Mouse (Mus musculus) ES-CJ7 (cell line): ENCODE measurements around the gene Tex2.

Experiments
- DNase-seq: peaks from one replicate; pipeline ENCODE4 v3.0.0; 2011; ENCODE audit warnings: low read depth, low spot score

Gene Tex2

DNA sequence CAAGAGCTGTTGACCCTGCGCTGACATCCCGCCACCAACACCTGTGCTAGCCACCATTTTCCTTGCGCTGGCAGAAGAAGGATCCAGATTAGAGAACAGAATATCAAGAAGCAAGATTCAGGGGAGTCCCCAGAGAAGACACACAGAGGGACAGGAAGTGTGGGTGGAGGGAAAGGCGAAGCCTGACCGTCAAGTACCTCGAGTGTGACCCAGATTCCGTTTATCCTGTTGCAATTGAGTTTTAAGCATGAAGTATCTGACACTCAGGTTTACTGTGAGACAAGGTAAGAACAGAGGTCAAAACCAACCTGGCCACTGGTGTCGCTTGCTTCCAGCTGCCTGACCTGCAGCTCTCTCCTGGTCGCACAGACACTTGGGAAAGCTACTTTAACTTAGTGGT is 68.3 kb downstream of the Tex2 start:
- no peak for DNase-seq

DNA sequence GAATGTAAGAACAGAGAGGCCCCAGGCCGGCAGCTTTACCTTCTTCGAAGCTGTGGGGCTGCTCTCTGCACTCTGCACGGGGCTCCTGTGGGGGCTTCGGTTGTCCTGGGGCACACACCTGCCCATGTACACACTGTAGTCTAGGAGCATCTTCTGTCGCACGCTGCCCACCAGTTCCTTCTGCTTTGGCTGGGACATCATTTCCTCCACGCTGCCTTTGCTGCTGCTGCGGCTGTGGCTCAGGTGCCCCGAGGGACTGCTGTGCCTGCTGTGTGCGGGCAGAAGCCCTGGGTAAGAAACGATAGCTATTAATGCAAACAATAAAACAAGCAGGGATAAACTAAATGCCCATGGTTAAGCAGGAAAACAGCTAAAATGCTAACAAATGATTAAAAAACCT is 69.1 kb downstream of the Tex2 start:
- no peak for DNase-seq

DNA sequence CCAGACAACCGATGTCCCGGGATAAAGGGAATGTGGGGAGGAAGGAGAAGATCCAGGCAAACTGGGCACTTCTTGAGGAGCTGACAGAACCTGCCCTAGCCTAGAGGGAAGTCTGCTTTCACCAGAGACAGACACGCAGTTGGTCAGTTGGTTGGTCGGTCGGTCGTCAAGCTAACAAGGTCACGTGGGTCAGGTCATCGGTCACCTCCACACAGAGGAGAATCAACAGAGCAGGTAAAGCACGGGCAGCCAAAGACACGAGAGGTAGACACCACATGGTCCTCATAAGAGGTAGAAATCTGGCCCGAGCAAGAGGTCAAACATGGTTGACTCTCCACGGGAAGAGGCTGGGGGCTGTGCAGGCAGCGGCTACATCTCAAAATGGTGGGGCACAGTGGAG is 70.2 kb downstream of the Tex2 start:
- DNase-seq: no peak

DNA sequence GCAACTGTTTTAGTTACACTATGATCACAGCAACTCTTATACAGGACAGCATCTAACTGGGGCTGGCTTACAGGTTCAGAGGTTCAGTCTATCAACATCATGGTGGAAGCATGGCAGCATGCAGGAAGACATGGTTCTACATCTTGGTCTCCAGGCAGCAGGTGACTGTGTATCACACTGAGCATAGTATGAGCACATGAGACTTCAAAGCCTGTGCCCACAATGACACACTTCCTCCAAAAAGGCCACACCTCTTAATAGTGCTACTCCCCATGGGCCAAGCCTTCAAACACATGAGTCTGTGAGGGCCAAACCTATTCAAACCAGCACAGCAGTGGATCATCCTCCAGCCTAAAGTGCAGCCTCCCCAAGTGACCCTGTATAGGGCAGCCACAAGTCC is 70.8 kb downstream of the Tex2 start:
- DNase-seq: no peak

DNA sequence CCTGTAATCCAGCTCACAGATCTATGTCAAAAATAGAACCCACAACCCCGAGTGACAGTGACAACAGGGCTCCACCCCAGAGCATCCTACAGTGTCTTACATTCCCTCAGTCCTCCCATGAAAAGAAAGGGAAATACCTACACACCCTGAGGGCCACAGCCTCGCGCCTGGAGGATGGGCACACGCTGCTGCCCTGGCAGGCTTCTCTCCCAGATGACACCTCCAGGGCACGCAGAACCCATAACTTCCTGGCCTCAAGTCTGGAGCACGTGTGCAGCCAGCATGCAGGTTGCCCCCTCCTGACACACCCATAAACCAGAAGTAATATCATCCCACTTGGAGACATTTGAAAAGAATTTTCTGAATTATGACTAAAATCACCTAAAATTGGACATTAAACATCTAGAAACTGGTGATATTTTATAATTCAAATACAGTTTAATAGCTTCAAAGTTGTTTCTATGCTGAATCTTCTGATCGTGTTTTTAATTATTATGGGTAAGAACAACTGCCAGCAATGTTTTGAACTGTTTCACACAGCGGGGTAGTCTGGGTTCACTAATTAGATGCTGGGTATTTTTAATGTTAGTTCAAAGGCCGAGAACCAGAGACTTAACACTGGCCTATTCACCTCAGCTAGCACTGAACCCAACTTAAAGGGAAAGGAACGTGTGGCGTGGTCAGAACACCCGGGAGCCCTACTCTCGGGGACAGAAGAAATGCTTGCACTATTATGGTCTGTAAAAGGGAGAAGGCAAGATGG is 72.5 kb downstream of the Tex2 start:
- DNase-seq: no peak

DNA sequence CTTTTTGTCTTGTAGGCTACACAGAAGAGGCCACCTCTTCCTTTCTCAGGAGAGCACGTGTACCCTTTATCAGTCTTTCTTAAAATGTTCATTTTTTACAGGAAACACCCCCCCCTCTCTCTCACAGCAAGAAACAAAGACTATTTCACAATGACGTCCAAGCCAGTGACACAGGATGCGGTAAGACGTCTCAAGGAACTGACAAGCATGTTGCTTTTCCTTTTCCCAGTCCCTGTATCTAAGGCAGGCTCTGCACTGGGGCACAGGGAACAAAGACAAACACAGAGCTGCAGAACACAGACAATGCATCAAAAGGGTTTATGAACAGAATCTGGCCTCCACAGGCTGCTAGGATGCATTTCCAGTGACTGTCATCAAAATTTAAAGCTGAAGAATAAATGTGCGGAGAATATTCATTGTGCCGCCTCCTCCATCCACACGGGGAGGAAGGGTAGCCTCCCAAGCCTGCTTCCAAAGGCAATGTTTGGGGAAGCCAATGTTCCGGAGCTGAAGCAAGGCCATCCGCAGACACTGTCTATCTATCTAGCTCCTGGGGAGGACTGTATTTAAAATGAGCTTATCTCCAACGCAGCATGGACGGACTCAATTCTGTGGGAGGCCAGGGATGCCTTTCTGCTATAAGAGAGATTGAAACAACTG is 76.8 kb downstream of the Tex2 start:
- no peak for DNase-seq

DNA sequence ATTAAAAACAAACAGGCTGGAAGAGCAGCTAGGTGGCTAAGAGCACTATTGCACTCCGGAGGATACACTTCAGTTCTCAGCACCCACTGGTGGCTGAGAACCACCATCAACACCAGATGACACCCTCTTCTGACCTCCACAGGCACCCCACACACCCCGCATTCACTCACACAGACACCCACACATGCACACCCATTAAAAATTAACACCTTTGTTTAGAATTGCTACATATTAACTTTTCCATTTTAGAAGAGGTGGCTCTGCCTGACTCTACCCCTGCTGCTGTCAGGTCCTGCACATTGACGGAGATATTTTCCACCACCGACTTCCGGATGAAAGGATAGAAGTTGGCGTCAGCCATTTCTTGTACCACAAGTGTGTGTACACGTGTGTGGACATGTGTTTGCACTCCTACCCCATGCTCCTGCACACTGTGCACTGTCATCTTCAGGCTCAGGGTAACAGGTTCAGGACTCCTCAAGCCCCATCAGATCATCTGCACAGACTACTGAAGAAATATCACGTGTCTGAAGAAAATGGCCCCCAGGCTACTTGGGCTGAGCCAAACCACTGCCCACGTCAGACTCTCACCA is 77.5 kb downstream of the Tex2 start:
- no peak for DNase-seq

DNA sequence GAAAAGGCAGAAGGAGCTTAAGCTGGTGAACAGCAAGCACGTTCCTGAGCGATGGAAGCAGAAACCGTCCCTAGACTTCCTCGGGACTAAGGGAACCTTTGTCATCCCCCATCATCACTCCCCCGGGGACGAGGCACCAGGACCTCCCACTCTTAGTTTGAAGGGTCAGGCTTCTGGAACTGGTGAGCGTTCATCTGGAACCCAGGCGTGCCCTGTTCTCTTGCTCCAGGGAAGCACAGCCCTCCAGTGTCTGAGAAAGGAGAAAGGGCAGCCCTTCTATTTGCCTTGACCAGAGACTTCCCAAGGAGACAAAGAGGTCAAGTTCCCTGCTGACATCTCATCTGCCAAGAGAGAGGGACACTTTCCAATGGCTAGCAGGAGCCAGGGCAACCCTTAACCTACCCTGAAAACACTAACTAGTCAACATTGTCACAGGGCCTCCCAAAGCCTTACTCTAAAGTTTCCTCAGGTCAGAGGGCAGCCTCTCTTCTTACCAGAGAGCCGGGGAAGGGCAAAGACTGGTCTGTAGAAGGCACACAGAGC is 80.9 kb downstream of the Tex2 start:
- no peak for DNase-seq

DNA sequence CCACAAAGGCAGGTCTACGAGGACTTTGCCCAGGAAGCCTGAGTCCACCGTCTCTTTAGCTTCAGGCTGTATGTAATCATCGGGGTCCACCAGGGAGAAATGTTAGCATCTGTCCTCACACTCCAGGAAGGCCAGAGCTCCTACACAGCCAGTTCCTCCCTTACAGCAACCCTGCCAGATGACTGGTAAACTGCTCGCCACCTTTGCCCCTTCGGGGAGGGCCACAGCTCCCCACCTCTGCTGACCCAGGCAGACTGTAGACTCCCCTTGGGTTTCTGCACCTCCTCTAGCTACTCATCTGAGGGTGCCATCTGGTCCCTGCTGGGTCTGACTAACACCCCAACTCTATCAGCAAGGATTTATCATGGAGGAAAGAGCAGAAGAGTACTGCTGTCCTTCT is 83.4 kb downstream of the Tex2 start:
- no peak for DNase-seq

DNA sequence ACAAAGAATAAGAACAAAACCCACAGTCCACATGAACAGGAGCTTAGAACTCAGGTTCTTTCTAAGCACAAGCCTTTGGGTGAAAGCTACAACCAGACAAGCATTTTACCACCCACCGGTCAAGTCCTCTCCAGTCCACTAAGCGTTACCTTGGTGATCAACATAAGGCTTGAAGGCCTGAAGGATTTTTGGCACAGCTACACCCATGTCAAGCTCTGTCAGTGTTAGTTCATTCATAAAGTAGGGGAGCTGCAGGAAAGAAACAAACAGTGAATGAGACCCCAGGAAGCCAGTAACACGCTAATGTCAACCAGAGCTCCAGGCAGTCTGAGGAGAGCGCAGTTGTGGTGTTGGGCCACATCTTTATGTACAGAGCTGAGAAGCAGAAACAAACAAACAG is 84.1 kb downstream of the Tex2 start:
- no peak for DNase-seq

DNA sequence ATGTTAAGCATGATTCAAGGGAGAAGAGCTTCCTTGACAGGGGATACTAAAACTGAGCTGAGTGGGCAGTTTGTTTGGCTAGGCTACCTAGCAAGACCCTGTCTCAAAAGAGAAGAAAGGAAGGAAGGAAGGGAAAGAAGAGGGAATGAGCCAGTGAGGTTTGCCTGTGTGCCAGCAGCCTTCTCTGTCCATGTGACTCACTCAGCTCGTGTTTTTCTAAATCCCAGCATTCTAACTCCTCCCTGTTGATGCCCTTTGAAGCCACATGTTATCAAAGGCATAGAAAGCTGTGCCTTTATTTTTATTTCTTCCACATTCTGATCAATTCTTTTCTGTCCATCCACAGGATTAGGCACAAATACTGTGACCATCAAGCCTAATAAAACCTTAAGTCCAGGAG is 85.3 kb downstream of the Tex2 start:
- no peak for DNase-seq

DNA sequence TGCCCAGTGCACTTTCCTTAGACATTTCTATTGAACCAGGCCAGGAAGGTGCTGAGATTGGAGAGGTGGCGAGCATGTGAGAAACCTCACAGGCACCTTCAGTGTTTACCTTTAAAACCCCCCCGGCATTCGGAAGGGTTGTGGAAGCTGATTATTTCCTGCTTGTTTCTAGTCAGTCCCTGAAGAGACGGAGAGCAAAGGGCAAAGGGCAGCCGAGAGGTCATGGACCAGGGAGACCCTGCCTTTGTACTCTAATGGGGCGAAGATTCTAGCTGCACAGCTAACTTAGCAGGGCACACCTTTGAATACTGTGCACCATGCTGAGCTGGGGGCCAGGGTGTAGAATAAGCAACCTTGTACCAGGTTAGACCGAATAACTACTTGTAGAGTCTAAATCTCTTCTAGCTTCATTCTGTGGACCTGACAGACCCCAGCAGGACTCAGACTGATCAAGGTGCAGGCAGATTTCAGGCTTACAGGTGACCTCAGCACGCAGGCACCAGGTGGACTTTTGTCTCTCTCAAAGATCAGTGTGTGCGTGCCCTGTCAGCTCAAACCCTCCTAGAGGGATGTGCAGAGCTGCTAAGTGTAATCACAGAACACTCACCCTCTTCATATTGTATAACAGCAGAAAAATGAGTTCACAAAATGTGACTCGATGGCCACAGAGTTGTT is 85.9 kb downstream of the Tex2 start:
- no peak for DNase-seq

DNA sequence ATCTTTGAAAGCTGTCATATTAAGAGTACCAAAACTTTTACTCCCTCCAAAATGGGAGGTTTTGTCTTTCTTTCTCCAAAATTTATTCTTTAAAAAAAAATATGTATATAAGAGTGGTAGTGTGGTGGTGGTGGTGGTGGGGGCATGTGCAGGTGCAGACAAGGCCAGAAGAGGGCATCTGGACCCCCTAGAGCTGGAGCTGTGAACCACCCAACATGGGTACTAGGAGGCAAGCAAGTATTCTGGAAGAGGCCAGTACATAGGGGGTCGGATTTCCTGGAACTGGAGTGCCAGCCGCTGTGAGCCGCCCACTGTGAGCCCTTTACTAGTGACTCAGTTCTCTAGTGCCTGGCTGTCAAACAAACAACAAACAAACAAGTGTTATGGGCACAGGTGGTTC is 90.7 kb downstream of the Tex2 start:
- no peak for DNase-seq

DNA sequence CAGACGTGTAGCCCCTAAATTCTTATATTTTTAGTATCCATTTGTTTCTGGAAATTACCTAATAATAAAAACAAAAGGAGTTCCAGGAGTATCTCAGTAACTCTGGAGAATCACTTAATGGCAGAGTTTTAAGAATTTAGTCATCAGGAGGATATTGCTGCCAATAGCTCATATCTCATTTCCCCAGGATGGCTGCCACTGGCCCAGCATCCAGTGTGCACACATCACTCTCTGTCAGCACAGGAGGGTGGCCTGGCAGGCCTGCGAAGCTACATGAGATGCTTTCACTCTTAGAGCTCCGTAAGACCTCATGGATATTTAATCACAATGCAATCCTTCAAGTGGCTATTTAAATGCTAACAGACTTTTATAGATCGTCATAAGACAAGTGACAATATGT is 91.6 kb downstream of the Tex2 start:
- DNase-seq: no peak

DNA sequence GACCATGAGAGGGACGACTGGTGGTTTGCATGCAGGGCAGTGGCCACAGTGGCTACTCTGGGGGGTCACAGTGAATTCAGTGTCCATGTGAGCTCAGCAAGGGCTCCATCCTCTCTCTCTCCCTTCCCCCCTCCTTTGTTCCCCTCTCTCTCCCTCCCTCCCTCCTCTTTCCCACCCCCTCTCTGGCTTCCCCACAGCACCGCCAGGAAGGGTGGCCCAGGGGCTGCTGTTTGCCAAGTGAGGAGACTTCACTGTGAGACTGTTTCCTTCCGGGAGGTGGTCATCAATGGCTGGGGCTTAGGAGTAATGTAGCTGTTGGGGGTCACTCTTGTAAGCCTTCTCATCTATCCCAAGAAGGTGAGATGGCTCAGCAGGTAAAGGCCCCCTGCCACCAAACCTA is 92.8 kb downstream of the Tex2 start:
- DNase-seq: no peak

DNA sequence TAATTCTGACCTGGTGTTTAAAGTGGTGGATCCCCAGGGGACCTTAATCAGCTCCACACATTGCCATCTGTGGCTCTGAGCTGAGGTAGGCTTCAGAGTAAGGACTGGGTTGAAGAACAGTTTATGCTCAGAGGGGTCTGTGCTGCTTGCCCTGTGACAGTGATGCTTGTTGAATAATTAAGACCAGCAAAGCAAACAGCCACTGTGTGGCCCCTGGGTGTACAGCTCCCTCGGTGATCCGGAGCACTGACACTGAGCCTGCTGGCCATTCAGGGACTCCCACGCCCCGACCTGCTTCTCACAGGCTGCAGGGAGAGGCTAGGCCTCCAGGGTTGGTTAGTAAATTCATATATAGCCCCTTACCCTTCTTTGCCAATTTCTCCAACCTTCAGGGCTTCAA is 93.7 kb downstream of the Tex2 start:
- DNase-seq: no peak

DNA sequence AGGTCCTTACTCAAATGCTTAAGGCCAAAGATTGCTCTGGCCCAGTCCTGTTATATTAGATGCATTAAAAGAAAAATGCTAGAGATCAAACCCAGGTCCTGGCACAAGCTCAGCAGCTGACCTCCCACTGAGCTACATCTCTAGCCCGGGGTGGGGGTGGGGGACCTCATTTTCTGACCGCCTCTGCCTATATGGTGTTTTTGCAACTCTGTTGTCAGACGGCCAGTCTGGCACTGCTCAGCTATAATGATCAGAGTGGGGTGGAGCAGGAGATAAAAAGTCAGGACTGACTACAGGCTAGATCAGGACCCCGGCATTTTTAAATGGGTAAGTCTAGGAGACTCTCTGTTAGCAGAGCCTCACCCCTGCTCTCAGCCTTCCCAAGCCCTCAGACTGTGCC is 94.8 kb downstream of the Tex2 start:
- DNase-seq: no peak

DNA sequence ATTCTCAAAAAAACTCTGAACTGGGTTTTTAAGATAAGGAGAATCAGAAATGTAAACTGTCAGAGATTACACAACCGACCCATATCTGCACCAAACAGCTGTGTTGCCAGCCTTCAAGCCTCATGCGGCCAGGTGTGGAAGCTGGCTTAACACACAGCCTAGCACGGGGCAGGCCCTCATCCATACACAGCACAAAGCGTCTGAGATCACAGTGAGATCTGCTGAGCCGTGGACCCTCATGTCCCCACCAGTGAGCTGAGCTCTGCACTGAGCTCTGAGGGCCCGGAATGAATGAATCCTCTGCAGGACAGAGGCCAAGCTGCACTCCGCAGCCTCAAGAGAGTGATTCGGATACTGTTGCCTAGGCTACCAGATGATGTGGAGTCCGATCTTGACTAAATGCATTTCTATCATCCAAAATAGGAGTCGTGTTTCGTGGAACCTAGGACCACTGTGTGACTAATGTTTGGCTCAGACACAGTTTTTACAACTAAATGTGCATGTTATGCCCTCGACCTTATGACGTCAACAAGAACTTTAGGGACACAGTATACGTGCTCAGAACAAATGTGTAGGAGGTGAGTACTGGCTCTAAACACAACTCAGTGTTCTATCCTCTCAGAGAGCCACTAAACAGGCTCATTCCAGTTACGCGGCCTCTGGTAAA is 98.0 kb downstream of the Tex2 start:
- no peak for DNase-seq

DNA sequence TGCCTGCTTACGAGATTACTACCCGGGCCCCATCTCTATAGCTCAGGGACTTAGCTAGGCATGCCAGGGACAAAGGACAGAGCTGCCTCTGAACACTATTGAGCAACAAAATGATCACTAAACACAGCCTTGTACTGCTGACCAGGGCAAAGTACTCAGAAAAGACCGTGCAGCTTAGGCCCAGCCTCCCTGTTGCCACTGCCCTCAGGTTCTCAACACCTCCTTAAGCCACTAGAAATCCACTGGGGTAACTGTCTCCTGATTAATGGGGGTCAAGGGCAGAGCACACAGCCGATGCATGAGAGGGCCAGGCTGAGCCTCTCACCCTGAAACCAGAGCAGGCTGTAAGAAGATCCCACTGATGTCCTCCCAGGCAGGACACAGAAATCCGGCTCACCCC is 98.8 kb downstream of the Tex2 start:
- no peak for DNase-seq

DNA sequence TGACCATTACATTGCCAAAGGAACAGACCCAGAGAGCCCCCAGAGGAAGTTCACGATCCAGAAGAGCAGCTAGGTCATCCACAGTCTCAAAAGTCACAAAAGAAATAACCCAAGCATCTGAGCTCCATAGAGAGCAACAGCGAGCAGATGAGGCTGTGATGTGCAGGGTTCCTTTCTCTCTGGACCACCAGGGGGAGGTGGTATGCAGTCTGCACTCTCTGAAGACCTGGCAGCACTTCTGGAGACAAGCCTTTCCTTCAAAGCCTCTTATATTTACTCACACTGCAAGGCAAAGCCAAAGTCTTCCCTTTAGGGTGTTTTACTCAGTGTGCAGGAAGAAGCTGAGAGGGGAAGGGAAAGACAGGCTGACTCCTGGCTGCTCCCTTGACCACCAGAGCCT is 100.1 kb downstream of the Tex2 start:
- peak; percentile 67 for DNase-seq

DNA sequence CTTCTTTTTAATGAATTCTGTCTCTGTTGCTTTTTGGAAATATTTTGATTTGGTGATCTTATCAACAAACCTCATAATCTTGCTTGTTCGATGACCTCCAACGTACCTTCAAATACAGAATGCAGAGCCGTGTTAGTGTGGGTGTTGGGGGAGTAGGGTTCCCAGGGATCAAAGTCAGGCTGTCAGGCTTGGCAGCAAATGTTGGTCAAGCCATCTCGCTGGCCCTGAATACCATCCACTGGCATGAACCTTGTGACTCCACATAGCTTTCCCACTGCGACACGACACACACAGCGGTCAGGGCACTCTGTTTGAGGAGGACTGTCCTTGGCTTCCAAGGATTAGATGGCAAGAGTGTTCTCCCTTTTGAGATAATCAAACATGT is 101.2 kb downstream of the Tex2 start:
- DNase-seq: no peak
